In the genomic region with DNA sequence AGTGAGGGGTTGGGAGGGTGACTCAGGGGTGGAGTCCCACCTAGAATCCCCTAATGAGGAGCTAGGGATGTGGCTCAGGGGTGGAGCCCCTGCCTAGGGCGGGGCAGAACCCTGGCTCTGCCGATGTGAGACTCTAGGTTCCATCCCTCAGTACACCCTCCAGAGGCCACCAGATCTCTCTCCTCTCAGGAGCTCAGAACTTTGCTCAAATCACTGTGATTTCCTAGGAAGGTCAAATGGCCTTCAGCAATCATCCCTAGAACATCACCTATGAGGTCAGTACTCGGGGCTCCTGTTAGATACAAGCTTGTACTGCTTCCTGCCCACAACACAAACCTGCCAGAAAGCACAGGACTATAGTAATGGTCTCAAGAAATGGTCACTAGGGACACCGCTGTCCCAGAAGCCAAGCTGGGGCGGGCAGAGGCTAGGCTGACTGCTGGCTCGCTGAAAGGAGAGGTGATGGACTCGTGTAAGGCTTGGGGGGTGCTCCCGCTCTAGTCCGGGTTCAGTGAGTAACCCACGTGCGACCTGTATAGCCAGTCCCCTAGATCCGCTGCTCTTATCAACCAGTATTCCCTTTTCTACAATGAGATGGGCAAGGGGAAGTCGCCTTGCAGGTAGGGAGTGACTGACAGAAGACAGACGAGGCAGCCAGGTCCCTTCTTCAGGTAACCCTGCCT, we compare ENCODE assay signal across 8 mouse cellular contexts. TPM values are rescaled to one million over a fixed set of nuclear protein-coding genes. Genes with fewer than 3 reads are reported as not detected.
A peak's percentile ranks its signal among the peaks of the same experiment; 100 is the strongest.
DNase-seq lines count a peak whose midpoint lies in the region; ATAC-seq and TF ChIP-seq lines count a peak whose summit lies in the region.

No protein-coding gene starts in this region.

- no peak for TF ChIP-seq POLR2A in small intestine, adult 2 months (IDR thresholded peaks at IDR 0.05; ENCODE audit: low read depth, low read length)

- peaks cover 61% of the 10 kb centered on the region for H3K36me3 ChIP-seq in heart, embryonic 10.5 days
- H3K36me3 ChIP-seq in forebrain, embryonic 14.5 days (ENCODE audit: control insufficient read depth, insufficient read depth, low read length) = peaks cover 53% of the 10 kb centered on the region
- H3K36me3 ChIP-seq in liver, embryonic 12.5 days = peaks cover 67% of the 10 kb centered on the region
- H3K36me3 ChIP-seq in small intestine, adult 2 months (ENCODE audit: control insufficient read depth, insufficient read depth, low read length) = peaks cover 38% of the 10 kb centered on the region

- peak overlapping the region; percentile 90 for H3K27ac ChIP-seq in heart, embryonic 10.5 days
- H3K27ac ChIP-seq in forebrain, embryonic 14.5 days (ENCODE audit: low read depth, low read length) = peak overlapping the region; percentile 52; the same call in 1 of the 2 replicates
- peak overlapping the region; percentile 76 for H3K27ac ChIP-seq in liver, embryonic 12.5 days
- H3K27ac ChIP-seq in small intestine, adult 2 months (ENCODE audit: insufficient read depth, low read depth, low read length) = peak overlapping the region; percentile 40; the same call in 1 of the 2 replicates

- DNase-seq in heart, embryonic 10.5 days (ENCODE audit: low spot score) = no peak
- DNase-seq in heart, adult 18-20 months = no peak
- DNase-seq in ES-CJ7 (ENCODE audit: low read depth, low spot score) = peak; percentile 65
- DNase-seq in forebrain, embryonic 14.5 days (ENCODE audit: low spot score) = no peak
- DNase-seq in gastrocnemius, postnatal 14 days = no peak
- no peak for DNase-seq in left cerebral cortex, postnatal 10 days (ENCODE audit: extremely low spot score in 1 of 2, low spot score in 2 of 2)

- intact Hi-C loops in gastrocnemius, postnatal 14 days (cut with DNase I; ENCODE audit: low total_unique reads) = no loop called here
- intact Hi-C loops in left cerebral cortex, postnatal 10 days (cut with DNase I) = no loop called here

- WGBS in heart, embryonic 10.5 days = 1% methylated on average over 14 of the region's 14 CpGs
- WGBS in forebrain, embryonic 14.5 days = under 1% methylated on average over 14 of the region's 14 CpGs
- WGBS in liver, embryonic 12.5 days (ENCODE audit: insufficient replicate concordance) = under 1% methylated on average over 14 of the region's 14 CpGs
- WGBS in small intestine, adult 2 months = 1% methylated on average over 14 of the region's 14 CpGs

- H3K4me3 ChIP-seq in heart, embryonic 10.5 days = peak overlapping the region; percentile 91
- peak overlapping the region; percentile 74 for H3K4me3 ChIP-seq in forebrain, embryonic 14.5 days (ENCODE audit: low read depth, low read length)
- H3K4me3 ChIP-seq in liver, embryonic 12.5 days = peak overlapping the region; percentile 86
- peak overlapping the region; percentile 94 for H3K4me3 ChIP-seq in small intestine, adult 2 months (ENCODE audit: low read depth, low read length)

- TF ChIP-seq CTCF in small intestine, adult 2 months (IDR thresholded peaks at IDR 0.05; ENCODE audit: extremely low read depth, insufficient read length, insufficient replicate concordance, low read depth, low read length) = no peak

- peak; percentile 33; the same call in 1 of the 2 replicates for ATAC-seq in forebrain, embryonic 14.5 days
- ATAC-seq in liver, embryonic 12.5 days = peak; percentile 73

- no peaks in the 10 kb centered on the region for H3K9me3 ChIP-seq in heart, embryonic 10.5 days
- no peaks in the 10 kb centered on the region for H3K9me3 ChIP-seq in forebrain, embryonic 14.5 days (replicated peaks; ENCODE audit: control insufficient read depth, low read length)
- H3K9me3 ChIP-seq in liver, embryonic 12.5 days (replicated peaks) = no peaks in the 10 kb centered on the region

- H3K4me2 ChIP-seq in forebrain, embryonic 14.5 days (ENCODE audit: low read length) = peak overlapping the region; percentile 84
- peak overlapping the region; percentile 85 for H3K4me2 ChIP-seq in liver, embryonic 12.5 days

- H3K9ac ChIP-seq in forebrain, embryonic 14.5 days (ENCODE audit: low read length) = peak overlapping the region; percentile 77
- peak overlapping the region; percentile 84 for H3K9ac ChIP-seq in liver, embryonic 12.5 days

- peaks cover 26% of the 10 kb centered on the region for H3K4me1 ChIP-seq in heart, embryonic 10.5 days
- H3K4me1 ChIP-seq in forebrain, embryonic 14.5 days (ENCODE audit: control insufficient read depth, insufficient read depth, low read length) = peaks cover 7% of the 10 kb centered on the region
- peaks cover 29% of the 10 kb centered on the region for H3K4me1 ChIP-seq in liver, embryonic 12.5 days
- H3K4me1 ChIP-seq in small intestine, adult 2 months (ENCODE audit: control insufficient read depth, insufficient read depth, insufficient read length, low read length) = peaks cover 6% of the 10 kb centered on the region; the same call in 1 of the 2 replicates

- H3K27me3 ChIP-seq in heart, embryonic 10.5 days (ENCODE audit: insufficient read depth, poor library complexity, severe bottlenecking) = no peaks in the 10 kb centered on the region
- H3K27me3 ChIP-seq in forebrain, embryonic 14.5 days (replicated peaks; ENCODE audit: control insufficient read depth, insufficient read depth, low read length) = no peaks in the 10 kb centered on the region
- H3K27me3 ChIP-seq in liver, embryonic 12.5 days (replicated peaks) = no peaks in the 10 kb centered on the region
- H3K27me3 ChIP-seq in small intestine, adult 2 months (ENCODE audit: control insufficient read depth, insufficient read depth, low read length) = no peaks in the 10 kb centered on the region

RNA-seq across cellular contexts. Expression of a gene that starts 0.6 kb away (rescaled TPM):
- polyA plus RNA-seq in heart, embryonic 10.5 days (2016; fragmentation: Nextera tagmentation; extraction: Ambion mirVana) = 94.2 and 106 TPM in 2 replicates
- total RNA-seq in heart, adult 18-20 months (2021) = 10 to 100 TPM; 25.4 to 26.1 TPM
- 58.8 and 63.5 TPM in 2 replicates for polyA plus RNA-seq in forebrain, embryonic 14.5 days (2014; fragmentation: Nextera tagmentation; extraction: Ambion mirVana)
- polyA plus RNA-seq in liver, embryonic 12.5 days (2016; fragmentation: Nextera tagmentation; extraction: Ambion mirVana) = 66.2 and 71.0 TPM in 2 replicates
- 82.7 and 86.4 TPM in 2 replicates for polyA plus RNA-seq in small intestine, adult 2 months (2012; rRNA removed)
- total RNA-seq in gastrocnemius, postnatal 14 days (2021) = 10 to 100 TPM; 23.4 to 26.4 TPM
- 10 to 100 TPM; 49.4 to 51.4 TPM for total RNA-seq in left cerebral cortex, postnatal 10 days (2021)

RNA-seq across cellular contexts. Expression of a gene that starts 20.8 kb away (rescaled TPM):
- polyA plus RNA-seq in heart, embryonic 10.5 days (2016; fragmentation: Nextera tagmentation; extraction: Ambion mirVana) = 5.5 and 6.0 TPM in 2 replicates
- total RNA-seq in heart, adult 18-20 months (2021) = 1 to 10 TPM; 1.3 to 1.5 TPM
- 9.7 and 10.9 TPM in 2 replicates for polyA plus RNA-seq in forebrain, embryonic 14.5 days (2014; fragmentation: Nextera tagmentation; extraction: Ambion mirVana)
- 3.7 TPM in 2 replicates for polyA plus RNA-seq in liver, embryonic 12.5 days (2016; fragmentation: Nextera tagmentation; extraction: Ambion mirVana)
- polyA plus RNA-seq in small intestine, adult 2 months (2012; rRNA removed) = 4.2 and 10.3 TPM in 2 replicates
- 1 to 10 TPM; 3.5 TPM for total RNA-seq in gastrocnemius, postnatal 14 days (2021)
- total RNA-seq in left cerebral cortex, postnatal 10 days (2021) = 10 to 100 TPM in 1 of 2 experiments, 1 to 10 TPM in 1; 9.3 to 11.1 TPM

RNA-seq across cellular contexts. Expression of a gene that starts 35.6 kb away (rescaled TPM):
- 31.0 and 34.3 TPM in 2 replicates for polyA plus RNA-seq in heart, embryonic 10.5 days (2016; fragmentation: Nextera tagmentation; extraction: Ambion mirVana)
- 10 to 100 TPM; 43.7 to 44.3 TPM for total RNA-seq in heart, adult 18-20 months (2021)
- polyA plus RNA-seq in forebrain, embryonic 14.5 days (2014; fragmentation: Nextera tagmentation; extraction: Ambion mirVana) = 18.3 and 25.9 TPM in 2 replicates
- polyA plus RNA-seq in liver, embryonic 12.5 days (2016; fragmentation: Nextera tagmentation; extraction: Ambion mirVana) = 27.1 and 28.5 TPM in 2 replicates
- polyA plus RNA-seq in small intestine, adult 2 months (2012; rRNA removed) = 27.4 and 39.4 TPM in 2 replicates
- total RNA-seq in gastrocnemius, postnatal 14 days (2021) = 10 to 100 TPM; 20.8 to 22.0 TPM
- 10 to 100 TPM; 43.8 to 44.8 TPM for total RNA-seq in left cerebral cortex, postnatal 10 days (2021)

RNA-seq across cellular contexts. Expression of a gene that starts 43.0 kb away (rescaled TPM):
- 0.36 and 1.0 TPM in 2 replicates for polyA plus RNA-seq in heart, embryonic 10.5 days (2016; fragmentation: Nextera tagmentation; extraction: Ambion mirVana)
- total RNA-seq in heart, adult 18-20 months (2021) = 10 to 100 TPM; 12.5 to 13.5 TPM
- polyA plus RNA-seq in forebrain, embryonic 14.5 days (2014; fragmentation: Nextera tagmentation; extraction: Ambion mirVana) = 9.4 and 12.1 TPM in 2 replicates
- 1.5 and 1.7 TPM in 2 replicates for polyA plus RNA-seq in liver, embryonic 12.5 days (2016; fragmentation: Nextera tagmentation; extraction: Ambion mirVana)
- polyA plus RNA-seq in small intestine, adult 2 months (2012; rRNA removed) = 6.4 and 12.2 TPM in 2 replicates
- 10 to 100 TPM in 1 of 2 experiments, 1 to 10 TPM in 1; 9.8 to 12.1 TPM for total RNA-seq in gastrocnemius, postnatal 14 days (2021)
- total RNA-seq in left cerebral cortex, postnatal 10 days (2021) = 100 to 1,000 TPM; 119 to 123 TPM

Comparison
In these comparisons a context has a peak if more than half of its experiments do, and no peak if none do; other contexts are left out.
1. H3K27ac ChIP-seq: peak in every context shown above with its lines; median percentile 90 in heart, embryonic 10.5 days; 76 in liver, embryonic 12.5 days; 52 in forebrain, embryonic 14.5 days; 40 in small intestine, adult 2 months.